Mouse (Mus musculus) cerebellum, adult 2 months (tissue): ENCODE results near the gene Gli2. TPM values are rescaled to one million over a fixed set of nuclear protein-coding genes. Genes with fewer than 3 reads are reported as not detected.
A peak's percentile ranks its signal among the peaks of the same experiment; 100 is the strongest.

Experiments
- DNase-seq, 2 experiments: peaks; one replicate each; pipeline ENCODE4 v3.0.0; 2021
- H3K27ac ChIP-seq: fragments of 200-500 bp; 2 replicates; pipeline ENCODE4 v1.5.1; 2012; ENCODE audit warnings: low read length, control low read depth, inconsistent platforms; ENCODE audit not compliant: insufficient read depth
- H3K27me3 ChIP-seq: fragments of 200-500 bp; 2 replicates; pipeline ENCODE4 v1.6.1; 2012; ENCODE audit warnings: inconsistent platforms, mild to moderate bottlenecking, low read length, moderate library complexity; ENCODE audit not compliant: control insufficient read depth, insufficient read depth
- H3K4me1 ChIP-seq: fragments of 200-500 bp; 2 replicates; pipeline ENCODE4 v1.6.1; 2011; ENCODE audit warnings: low read length; ENCODE audit not compliant: control insufficient read depth, insufficient read depth
- H3K4me3 ChIP-seq: fragments of 200-500 bp; replicated peaks from 2 replicates; pipeline ENCODE3; 2011; ENCODE audit warnings: mild to moderate bottlenecking, low read depth, low read length, control low read depth; ENCODE audit not compliant: insufficient read depth
- CTCF ChIP-seq: fragments of 200-500 bp; IDR thresholded peaks from 2 replicates; pipeline ENCODE4 v1.5.1; 2011; ENCODE audit warnings: low read depth, mild to moderate bottlenecking, control low read depth, low read length, moderate library complexity, borderline replicate concordance; ENCODE audit not compliant: insufficient read depth
- POLR2A ChIP-seq: fragments of 200-500 bp; IDR thresholded peaks from 2 replicates; pipeline ENCODE4 v1.6.1; 2011; ENCODE audit warnings: low read length, control low read depth, borderline replicate concordance; ENCODE audit not compliant: insufficient read depth
- WGBS: fragments of 180-500 bp; shearing (Covaris S2); methylation state at CpG from one replicate; pipeline ENCODE4 v1.1.7; 2018; 5-methylcytosine and 5-hydroxymethylcytosine counted together
- polyA plus RNA-seq: library from polyadenylated mRNA; depleted of rRNA; stranded (reverse); fragments of >200 nt; gene quantifications from 2 replicates; pipeline ENCODE4 v1.2.3, GENCODE M21; 2012

Gli2 gene
- polyA plus RNA-seq, 1 experiment, result 2.4 TPM

- peaks cover 3% of the 10 kb centered on the region; the same call in 1 of the 2 replicates for H3K4me1 ChIP-seq
- no peak overlapping the region for H3K27ac ChIP-seq
- 41% methylated on average over 5 of the region's 5 CpGs for WGBS
- TF ChIP-seq POLR2A (no peak), CTCF (no peak)
- H3K4me3 ChIP-seq, result no peak overlapping the region
- DNase-seq, result no peak
- no peaks in the 10 kb centered on the region for H3K27me3 ChIP-seq
Measured at GRCm38 (mm10) chr1:118982805-118983211, 70.6 kb downstream of the Gli2 start.

- Histone ChIP-seq H3K27ac (no peak overlapping the region), H3K4me3 (no peak overlapping the region), H3K27me3 (no peaks in the 10 kb centered on the region), H3K4me1 (peaks cover 3% of the 10 kb centered on the region; the same call in 1 of the 2 replicates)
- WGBS, result 12% methylated on average over 16 of the region's 16 CpGs
- peak in 1 of 2 experiments; percentile 21 for DNase-seq
- TF ChIP-seq POLR2A (no peak), CTCF (no peak)
Measured at GRCm38 (mm10) chr1:118981943-118982804, 71.2 kb downstream of the Gli2 start.

- no peak overlapping the region for H3K27ac ChIP-seq
- WGBS, result 26% methylated on average over 7 of the region's 7 CpGs
- peak in 1 of 2 experiments; percentile 19 for DNase-seq
Measured at GRCm38 (mm10) chr1:118980636-118981035, 72.8 kb downstream of the Gli2 start.

GRCm38 (mm10) chr1:118976596-118976995 is 76.8 kb downstream of the Gli2 start:
- H3K27ac ChIP-seq, result no peak overlapping the region
- no peaks in the 10 kb centered on the region for H3K4me1 ChIP-seq
- 33% methylated on average over 9 of the region's 9 CpGs for WGBS
- TF ChIP-seq CTCF, result no peak
- no peak for TF ChIP-seq POLR2A
- no peak overlapping the region for H3K4me3 ChIP-seq
- DNase-seq, result peak; percentile 28 to 40
- H3K27me3 ChIP-seq, result no peaks in the 10 kb centered on the region

More at GRCm38 (mm10) chr1:118980636-118981035, 72.8 kb downstream of the Gli2 start:
- no peaks in the 10 kb centered on the region for H3K27me3 ChIP-seq
- H3K4me1 ChIP-seq, result peaks cover 3% of the 10 kb centered on the region; the same call in 1 of the 2 replicates
- TF ChIP-seq POLR2A, result no peak
- TF ChIP-seq CTCF, result no peak
- no peak overlapping the region for H3K4me3 ChIP-seq

- no peak for DNase-seq
- 100% methylated on average over 3 of the region's 3 CpGs for WGBS
- no peak for TF ChIP-seq POLR2A
- no peak for TF ChIP-seq CTCF
- no peak overlapping the region for H3K27ac ChIP-seq
- H3K4me1 ChIP-seq, result no peaks in the 10 kb centered on the region
- H3K27me3 ChIP-seq, result no peaks in the 10 kb centered on the region
- H3K4me3 ChIP-seq, result no peak overlapping the region
Measured at GRCm38 (mm10) chr1:118975376-118975775, 78.0 kb downstream of the Gli2 start.

GRCm38 (mm10) chr1:118970068-118970467 is 83.4 kb downstream of the Gli2 start:
- DNase-seq, result no peak
- Histone ChIP-seq H3K4me1 (no peaks in the 10 kb centered on the region), H3K27me3 (no peaks in the 10 kb centered on the region), H3K4me3 (no peak overlapping the region), H3K27ac (no peak overlapping the region)
- no peak for TF ChIP-seq CTCF
- no peak for TF ChIP-seq POLR2A
- 97% methylated on average over 3 of the region's 3 CpGs for WGBS

- H3K4me1 ChIP-seq, result no peaks in the 10 kb centered on the region
- no peak overlapping the region for H3K4me3 ChIP-seq
- no peak for DNase-seq
- TF ChIP-seq POLR2A (no peak), CTCF (no peak)
- H3K27ac ChIP-seq, result no peak overlapping the region
- no peaks in the 10 kb centered on the region for H3K27me3 ChIP-seq
- 20% methylated on average over 11 of the region's 11 CpGs for WGBS
Measured at GRCm38 (mm10) chr1:118969409-118969808, 84.0 kb downstream of the Gli2 start.
